Mouse (Mus musculus) C2C12 (cell line): ENCODE results near the gene Lef1.

ENCODE experiments used
- CTCF ChIP-seq: IDR thresholded peaks from one replicate; pipeline ENCODE4 v1.5.1; 2011; ENCODE audit not compliant: control insufficient read depth, insufficient read depth, insufficient read length
- FOSL1 ChIP-seq: IDR thresholded peaks from one replicate; pipeline ENCODE4 v1.8.0; 2011; ENCODE audit warnings: mild to moderate bottlenecking, low read length; ENCODE audit not compliant: poor library complexity, insufficient read depth, severe bottlenecking
- MAX ChIP-seq: IDR thresholded peaks from one replicate; pipeline ENCODE4 v1.6.1; 2011; ENCODE audit warnings: mild to moderate bottlenecking, control low read depth
- USF1 ChIP-seq: IDR thresholded peaks from one replicate; pipeline ENCODE4 v1.6.1; 2011; ENCODE audit warnings: low read depth, mild to moderate bottlenecking, control low read depth, moderate library complexity

DNA sequence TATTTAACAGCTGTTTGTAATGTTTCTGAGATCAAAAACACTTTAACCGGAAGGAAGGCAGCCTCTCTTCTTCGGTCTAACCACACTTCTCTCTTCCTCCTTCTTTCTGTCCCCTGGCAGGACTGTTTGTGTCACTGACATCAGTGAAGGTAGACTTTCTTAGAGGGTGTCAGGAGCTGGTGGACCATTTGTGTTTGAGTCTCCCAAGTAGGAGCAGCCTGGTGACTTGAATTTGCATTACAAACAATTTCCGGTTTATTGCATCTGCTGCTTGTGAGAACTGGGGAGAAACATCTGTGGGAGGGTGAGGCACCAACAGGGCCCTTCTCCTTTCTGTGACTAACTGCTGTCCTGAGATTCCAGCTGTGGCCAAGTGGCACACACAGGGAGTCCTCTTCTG, 7.6 kb downstream of the Lef1 start:
- TF ChIP-seq CTCF (no peak), MAX (no peak), FOSL1 (no peak), USF1 (no peak)
